Mouse (Mus musculus) hematopoietic stem cell, adult 5-6 weeks (primary cell): ENCODE results near the gene Eml2. TPM values are rescaled to one million over a fixed set of nuclear protein-coding genes. Genes with fewer than 3 reads are reported as not detected.

Experiments used
- ATAC-seq, 2 experiments: fragments of 125-278 bp in 1 of 2; replicated peaks in 1 of 2; 2 replicates each; pipeline ENCODE4 v1.8.0; 2016 to 2017; ENCODE audit warnings: inconsistent platforms in 2 of 2, mild to moderate bottlenecking in 2 of 2, moderate number of reproducible peaks in 2 of 2, low read depth in 1 of 2, moderate TSS enrichment in 1 of 2; ENCODE audit not compliant: low FRiP score in 2 of 2, poor library complexity in 2 of 2, severe bottlenecking in 2 of 2, insufficient read depth in 1 of 2, low TSS enrichment in 1 of 2
- total RNA-seq: library from RNA; stranded (forward); fragments of 172-1452, 232-1000 nt; gene quantifications from 2 replicates; pipeline ENCODE4 v1.2.3, GENCODE M21; 2017

Gene Eml2
- total RNA-seq, 1 experiment from 2014 or later, result 20.0 TPM

GRCm38 (mm10) chr7:19236411-19236810 is 60.2 kb downstream of the Eml2 start:
- no peak for ATAC-seq

GRCm38 (mm10) chr7:19238344-19238743 is 62.1 kb downstream of the Eml2 start:
- no peak for ATAC-seq

- peak; percentile 92 to 94 for ATAC-seq
Observed at GRCm38 (mm10) chr7:19239423-19239822, 63.2 kb downstream of the Eml2 start.

- no peak for ATAC-seq
Observed at GRCm38 (mm10) chr7:19239986-19240385, 63.8 kb downstream of the Eml2 start.

GRCm38 (mm10) chr7:19240905-19241463 is 64.8 kb downstream of the Eml2 start:
- no peak for ATAC-seq

GRCm38 (mm10) chr7:19242005-19242404 is 65.8 kb downstream of the Eml2 start:
- no peak for ATAC-seq

- ATAC-seq, result no peak
Observed at GRCm38 (mm10) chr7:19243858-19244257, 67.6 kb downstream of the Eml2 start.

GRCm38 (mm10) chr7:19245083-19245482 is 68.9 kb downstream of the Eml2 start:
- ATAC-seq, result no peak

- ATAC-seq, result no peak
Observed at GRCm38 (mm10) chr7:19246855-19247254, 70.6 kb downstream of the Eml2 start.

GRCm38 (mm10) chr7:19247511-19247910 is 71.3 kb downstream of the Eml2 start:
- ATAC-seq, result no peak

- no peak for ATAC-seq
Observed at GRCm38 (mm10) chr7:19252078-19252477, 75.9 kb downstream of the Eml2 start.

- no peak for ATAC-seq
Observed at GRCm38 (mm10) chr7:19253437-19253836, 77.2 kb downstream of the Eml2 start.

- ATAC-seq, result no peak
Observed at GRCm38 (mm10) chr7:19255395-19255794, 79.2 kb downstream of the Eml2 start.

Other genes with a start within 250 kb of the Eml2 start
- gene Nanos2, start 189.0 kb upstream of the Eml2 start, total RNA-seq, result not detected in 2 replicates
- gene Mypop, start 185.2 kb upstream of the Eml2 start, total RNA-seq, result 0.10 and 0.69 TPM in 2 replicates
- 13.1 and 16.8 TPM in 2 replicates for gene Irf2bp1, start 172.4 kb upstream of the Eml2 start, total RNA-seq
- gene Foxa3, start 152.9 kb upstream of the Eml2 start, total RNA-seq, result 2.7 and 3.3 TPM in 2 replicates
- 41.0 and 42.4 TPM in 2 replicates for gene Sympk, start 152.0 kb upstream of the Eml2 start, total RNA-seq
- not detected in 2 replicates for gene Rsph6a, start 121.7 kb upstream of the Eml2 start, total RNA-seq
- gene Dmwd, start 100.2 kb upstream of the Eml2 start, total RNA-seq, result 13.5 TPM in 2 replicates
- 3.6 TPM in 1 of 2 replicates, not detected in the other for gene Dmpk, start 92.6 kb upstream of the Eml2 start, total RNA-seq
- 7.9 and 9.3 TPM in 2 replicates for gene Six5, start 81.8 kb upstream of the Eml2 start, total RNA-seq
- gene Gm4969, start 58.1 kb upstream of the Eml2 start, total RNA-seq, result 0.50 and 1.1 TPM in 2 replicates
- gene Fbxo46, start 56.6 kb upstream of the Eml2 start, total RNA-seq, result 7.8 and 8.3 TPM in 2 replicates
- 3.5 and 4.8 TPM in 2 replicates for gene Qpctl, start 27.1 kb upstream of the Eml2 start, total RNA-seq
- gene Snrpd2, start 26.7 kb upstream of the Eml2 start, total RNA-seq, result 55.1 and 97.6 TPM in 2 replicates
- not detected in 2 replicates for gene Gipr, start 10.3 kb upstream of the Eml2 start, total RNA-seq
- 0.74 and 1.4 TPM in 2 replicates for gene Gpr4, start 36.1 kb downstream of the Eml2 start, total RNA-seq
- 19.9 and 26.8 TPM in 2 replicates for gene Opa3, start 51.9 kb downstream of the Eml2 start, total RNA-seq
- 99.8 and 117 TPM in 2 replicates for gene Vasp, start 95.4 kb downstream of the Eml2 start, total RNA-seq
- gene Ppm1n, start 103.6 kb downstream of the Eml2 start, total RNA-seq, result 0.25 TPM in 1 of 2 replicates, not detected in the other
- not detected in 2 replicates for gene Rtn2, start 106.2 kb downstream of the Eml2 start, total RNA-seq
- 190 and 280 TPM in 2 replicates for gene Fosb, start 133.6 kb downstream of the Eml2 start, total RNA-seq
- gene Ercc1, start 168.4 kb downstream of the Eml2 start, total RNA-seq, result 20.0 and 28.0 TPM in 2 replicates
- 20.9 and 23.6 TPM in 2 replicates for gene Cd3eap, start 183.1 kb downstream of the Eml2 start, total RNA-seq
- gene Ppp1r13l, start 183.3 kb downstream of the Eml2 start, total RNA-seq, result 0.25 and 0.60 TPM in 2 replicates
- 32.3 and 42.5 TPM in 2 replicates for gene Ercc2, start 205.6 kb downstream of the Eml2 start, total RNA-seq
- gene Klc3, start 227.7 kb downstream of the Eml2 start, total RNA-seq, result 1.5 and 2.6 TPM in 2 replicates
- gene Ckm, start 228.4 kb downstream of the Eml2 start, total RNA-seq, result 0.25 and 0.31 TPM in 2 replicates